Mouse (Mus musculus) left cerebral cortex, postnatal 36 days (tissue): ENCODE measurements around the gene Zfp771. TPM values are rescaled to one million over a fixed set of nuclear protein-coding genes. Genes with fewer than 3 reads are reported as not detected.

Experiments
- DNase-seq, 2 experiments: peaks; one replicate each; pipeline ENCODE4 v3.0.0; 2021 to 2022; ENCODE audit warnings: low spot score in 2 of 2, mixed read lengths in 1 of 2
- intact Hi-C: fragments of 180-260 bp; cut with DNase I; formaldehyde crosslinking; loops from one replicate; pipeline ENCODE4 v1.15.1; 2025
- total RNA-seq, 2 experiments: library from RNA; stranded (reverse); gene quantifications; 2 replicates each; pipeline ENCODE4 v1.2.3; 2021

The Zfp771 gene
- total RNA-seq, 2 experiments from 2014 or later = 61.0 to 61.4 TPM

- intact Hi-C loops = no loop called here
- DNase-seq = no peak
These were observed 27.8 kb upstream of the Zfp771 start for GRCm38 (mm10) chr7:127216307-127216706.

- intact Hi-C loops = no loop called here
- DNase-seq = no peak
These were observed 26.6 kb upstream of the Zfp771 start for GRCm38 (mm10) chr7:127217475-127217874.

GRCm38 (mm10) chr7:127217901-127218642, 26.0 kb upstream of the Zfp771 start:
- intact Hi-C loops = no loop called here
- no peak for DNase-seq

GRCm38 (mm10) chr7:127218670-127219069, 25.4 kb upstream of the Zfp771 start:
- no peak for DNase-seq
- intact Hi-C loops = no loop called here

GRCm38 (mm10) chr7:127220440-127220839, 23.6 kb upstream of the Zfp771 start:
- intact Hi-C loops = no loop called here
- DNase-seq = no peak

- intact Hi-C loops = no loop called here
- DNase-seq = no peak
These were observed 21.0 kb upstream of the Zfp771 start for GRCm38 (mm10) chr7:127223106-127223505.

- intact Hi-C loops = no loop called here
- DNase-seq = no peak
These were observed 20.3 kb upstream of the Zfp771 start for GRCm38 (mm10) chr7:127223515-127224478.

GRCm38 (mm10) chr7:127224616-127225015, 19.5 kb upstream of the Zfp771 start:
- no peak for DNase-seq
- intact Hi-C loops = no loop called here

GRCm38 (mm10) chr7:127225147-127225995, 18.7 kb upstream of the Zfp771 start:
- no peak for DNase-seq
- intact Hi-C loops = no loop called here

- DNase-seq = peak; percentile 69 to 77
These were observed 15.3 kb upstream of the Zfp771 start for GRCm38 (mm10) chr7:127228615-127229303.

GRCm38 (mm10) chr7:127231376-127231775, 12.7 kb upstream of the Zfp771 start:
- intact Hi-C loops = no loop called here
- no peak for DNase-seq

More at GRCm38 (mm10) chr7:127228615-127229303, 15.3 kb upstream of the Zfp771 start:
- intact Hi-C loops = no loop called here

GRCm38 (mm10) chr7:127231826-127232621, 12.1 kb upstream of the Zfp771 start:
- no peak for DNase-seq
- intact Hi-C loops = no loop called here

GRCm38 (mm10) chr7:127232622-127233367, 11.3 kb upstream of the Zfp771 start, which contains the start of the genes Zfp553 and Sept1:
TSS of gene Zfp553 (plus strand) at chr7:127233061.
TSS of gene Sept1 (minus strand) at chr7:127233130.
- DNase-seq = peak; percentile 83 to 88
- intact Hi-C loops = no loop called here

GRCm38 (mm10) chr7:127233368-127233749, 10.7 kb upstream of the Zfp771 start:
- intact Hi-C loops = no loop called here

GRCm38 (mm10) chr7:127233765-127234164, 10.3 kb upstream of the Zfp771 start:
- intact Hi-C loops = no loop called here

More at GRCm38 (mm10) chr7:127233368-127233749, 10.7 kb upstream of the Zfp771 start:
- DNase-seq = no peak

GRCm38 (mm10) chr7:127234777-127235176, 9.3 kb upstream of the Zfp771 start:
- DNase-seq = no peak
- intact Hi-C loops = no loop called here

More at GRCm38 (mm10) chr7:127233765-127234164, 10.3 kb upstream of the Zfp771 start:
- DNase-seq = no peak

- DNase-seq = no peak
- intact Hi-C loops = no loop called here
These were observed 660 bp upstream of the Zfp771 start for GRCm38 (mm10) chr7:127243361-127243867.
